Mouse (Mus musculus) bone marrow, adult 2 months (tissue): ENCODE results near the gene Ttc37.

Experiments
- CTCF ChIP-seq: fragments of 200-500 bp; IDR thresholded peaks from 2 replicates; pipeline ENCODE4 v1.5.1; 2011; ENCODE audit warnings: low read length, control low read depth; ENCODE audit not compliant: control insufficient read depth, insufficient read depth
- POLR2A ChIP-seq: fragments of 200-500 bp; IDR thresholded peaks from 2 replicates; pipeline ENCODE4 v1.6.1; 2011; ENCODE audit warnings: low read depth, mild to moderate bottlenecking, control low read depth, low read length, borderline replicate concordance; ENCODE audit not compliant: control insufficient read depth

- TF ChIP-seq CTCF (no peak), POLR2A (no peak)
These were observed 101.4 kb downstream of the Ttc37 start for GRCm38 (mm10) chr13:76199943-76200342.
